Mouse (Mus musculus) granulocyte monocyte progenitor cell, adult 5-6 weeks (primary cell): ENCODE measurements around the gene Man1c1. TPM values are rescaled to one million over a fixed set of nuclear protein-coding genes. Genes with fewer than 3 reads are reported as not detected.

Source experiments
- ATAC-seq: replicated peaks from 2 replicates; pipeline ENCODE4 v1.8.0; 2016; ENCODE audit warnings: mild to moderate bottlenecking, moderate TSS enrichment, inconsistent platforms; ENCODE audit not compliant: poor library complexity, severe bottlenecking
- total RNA-seq, 2 experiments: library from RNA; stranded (forward) in 1 of 2; stranded (reverse) in 1 of 2; fragments of 200-712, 200-1000 nt in 1 of 2; fragments of >200 nt in 1 of 2; fragmentation: Nextera tagmentation in 1 of 2; gene quantifications; 2 replicates each; pipeline ENCODE4 v1.2.3; 2014 to 2017

Gene Man1c1
- total RNA-seq, 2 experiments from 2014 or later, result 5.1 to 9.5 TPM

GRCm38 (mm10) chr4:134562014-134562413, 142.1 kb downstream of the Man1c1 start:
- ATAC-seq, result no peak

GRCm38 (mm10) chr4:134560699-134561098, 143.4 kb downstream of the Man1c1 start:
- ATAC-seq, result no peak

- ATAC-seq, result peak; percentile 12
These were observed 144.9 kb downstream of the Man1c1 start for GRCm38 (mm10) chr4:134559154-134559553.

- peak; percentile 72 for ATAC-seq
These were observed 145.4 kb downstream of the Man1c1 start for GRCm38 (mm10) chr4:134558570-134559113.

GRCm38 (mm10) chr4:134557626-134558249, 146.4 kb downstream of the Man1c1 start:
- peak; percentile 62 for ATAC-seq

- 0 out of 2 replicates have a peak, but pooled peaks have one; percentile 20 for ATAC-seq
These were observed 148.0 kb downstream of the Man1c1 start for GRCm38 (mm10) chr4:134555956-134556580.

- no peak for ATAC-seq
These were observed 150.5 kb downstream of the Man1c1 start for GRCm38 (mm10) chr4:134553631-134554030.

- peak; percentile 12 for ATAC-seq
These were observed 152.4 kb downstream of the Man1c1 start, which contains the start of gene Selenon for GRCm38 (mm10) chr4:134551494-134552316. TSS of gene Selenon (minus strand) at chr4:134552166.

- no peak for ATAC-seq
These were observed 154.2 kb downstream of the Man1c1 start for GRCm38 (mm10) chr4:134549899-134550298.

GRCm38 (mm10) chr4:134548169-134548938, 155.7 kb downstream of the Man1c1 start:
- ATAC-seq, result peak; percentile 75

GRCm38 (mm10) chr4:134546814-134547705, 157.0 kb downstream of the Man1c1 start:
- ATAC-seq, result peak; percentile 4; the same call in 1 of the 2 replicates

GRCm38 (mm10) chr4:134543261-134543660, 160.8 kb downstream of the Man1c1 start:
- peak; percentile 57 for ATAC-seq

- ATAC-seq, result no peak
These were observed 161.4 kb downstream of the Man1c1 start for GRCm38 (mm10) chr4:134542726-134543125.

GRCm38 (mm10) chr4:134538997-134539580, 165.0 kb downstream of the Man1c1 start:
- ATAC-seq, result no peak

GRCm38 (mm10) chr4:134535787-134536151, 168.3 kb downstream of the Man1c1 start:
- peak; percentile 15; the same call in 1 of the 2 replicates for ATAC-seq

GRCm38 (mm10) chr4:134534932-134535786, 168.9 kb downstream of the Man1c1 start, which contains the start of gene Mtfr1l:
TSS of gene Mtfr1l (minus strand) at chr4:134535387.
- peak; percentile 94 for ATAC-seq

- ATAC-seq, result peak; percentile 44
These were observed 169.8 kb downstream of the Man1c1 start for GRCm38 (mm10) chr4:134534124-134534886.
